ENCODE assay signal across 14 mouse cellular contexts in the genomic region with DNA sequence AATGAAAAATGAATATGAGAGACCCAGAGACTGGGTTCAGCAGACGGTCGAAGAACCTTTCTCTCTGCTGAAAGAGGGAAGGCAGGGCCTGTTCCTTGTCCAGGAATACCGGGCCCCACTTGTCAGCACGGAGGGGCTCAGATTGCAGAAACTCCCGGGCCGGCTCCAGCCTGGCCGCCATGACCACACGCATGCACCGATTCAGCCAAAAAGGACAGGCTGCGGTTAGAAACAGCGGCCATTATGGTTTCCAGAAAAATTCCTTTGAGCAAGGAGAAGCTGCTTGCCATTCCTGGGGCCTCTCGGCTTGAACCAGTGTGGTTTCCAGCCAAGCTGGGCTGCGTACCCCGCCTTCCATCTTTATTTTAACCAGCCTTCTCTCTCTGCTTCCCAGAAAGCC.
DNase-seq lines count a peak whose midpoint lies in the region; ATAC-seq and TF ChIP-seq lines count a peak whose summit lies in the region.
"Had no signal": no experiment of that assay in that cellular context is flagged by ENCODE, and none has a peak within 500 bp of the region (broad histone marks: within the 10 kb centered on the region; RNA-seq: fewer than 3 reads in every experiment).

No protein-coding gene starts in this region.

- no peak for ATAC-seq in forebrain, embryonic 16.5 days
- ATAC-seq in forebrain, embryonic 11.5 days (replicated peaks; ENCODE audit: low FRiP score) = no peak
- peak; percentile 62; the same call in 1 of the 2 replicates for ATAC-seq in intestine, embryonic 14.5 days (replicated peaks; ENCODE audit: low FRiP score, low TSS enrichment, low read depth)
- no peak for ATAC-seq in intestine, postnatal 0 days
- ATAC-seq in stomach, embryonic 14.5 days (ENCODE audit: insufficient number of reproducible peaks, insufficient read depth, low FRiP score, low read depth) = no peak
- no peak for ATAC-seq in kidney, embryonic 14.5 days (ENCODE audit: low FRiP score, low TSS enrichment)

- H3K9ac ChIP-seq in forebrain, embryonic 16.5 days (replicated peaks; ENCODE audit: low read depth, low read length) = no peak overlapping the region
- no peak overlapping the region for H3K9ac ChIP-seq in forebrain, embryonic 11.5 days (ENCODE audit: low read length)
- no peak overlapping the region; the same call in 1 of the 2 replicates for H3K9ac ChIP-seq in intestine, embryonic 14.5 days (ENCODE audit: low read length)
- H3K9ac ChIP-seq in intestine, postnatal 0 days (ENCODE audit: low read depth, low read length) = no peak overlapping the region
- H3K9ac ChIP-seq in stomach, embryonic 14.5 days (replicated peaks; ENCODE audit: low read depth, low read length) = no peak overlapping the region
- H3K9ac ChIP-seq in kidney, embryonic 14.5 days (ENCODE audit: low read depth, low read length) = no peak overlapping the region
- H3K9ac ChIP-seq: lung, embryonic 15.5 days had no signal

- DNase-seq in forebrain, embryonic 11.5 days (ENCODE audit: low spot score) = no peak
- DNase-seq in intestine, embryonic 14.5 days (ENCODE audit: low spot score) = no peak
- peak; percentile 81 for DNase-seq in fibroblast of lung, adult 2 months (ENCODE audit: low read depth)
- DNase-seq in adipocyte (ENCODE audit: low spot score) = no peak
- DNase-seq: adrenal gland, postnatal 10 days; kidney, postnatal 25 days had no signal

- H3K4me2 ChIP-seq in forebrain, embryonic 16.5 days (ENCODE audit: low read length) = no peak overlapping the region
- no peak overlapping the region for H3K4me2 ChIP-seq in forebrain, embryonic 11.5 days (ENCODE audit: low read depth, low read length, severe bottlenecking)
- no peak overlapping the region for H3K4me2 ChIP-seq in intestine, embryonic 14.5 days (ENCODE audit: low read length)
- H3K4me2 ChIP-seq in intestine, postnatal 0 days (replicated peaks; ENCODE audit: low read depth) = no peak overlapping the region
- no peak overlapping the region for H3K4me2 ChIP-seq in stomach, embryonic 14.5 days (replicated peaks; ENCODE audit: low read depth, low read length)
- no peak overlapping the region for H3K4me2 ChIP-seq in kidney, embryonic 14.5 days (replicated peaks; ENCODE audit: low read depth, low read length)
- H3K4me2 ChIP-seq: liver, embryonic 11.5 days; lung, embryonic 15.5 days had no signal

- H3K27me3 ChIP-seq in forebrain, embryonic 16.5 days (replicated peaks; ENCODE audit: control insufficient read depth, insufficient read depth, low read length) = no peaks in the 10 kb centered on the region
- no peaks in the 10 kb centered on the region for H3K27me3 ChIP-seq in forebrain, embryonic 11.5 days (ENCODE audit: control insufficient read depth, insufficient read depth, low read length)
- H3K27me3 ChIP-seq in intestine, embryonic 14.5 days (replicated peaks; ENCODE audit: control insufficient read depth, insufficient read depth, low read length) = no peaks in the 10 kb centered on the region
- no peaks in the 10 kb centered on the region for H3K27me3 ChIP-seq in intestine, postnatal 0 days (replicated peaks; ENCODE audit: control insufficient read depth, insufficient read depth, low read length)
- H3K27me3 ChIP-seq in stomach, embryonic 14.5 days (ENCODE audit: control insufficient read depth, insufficient read depth, low read length) = no peaks in the 10 kb centered on the region
- H3K27me3 ChIP-seq in kidney, embryonic 14.5 days (ENCODE audit: control insufficient read depth, insufficient read depth, low read length) = no peaks in the 10 kb centered on the region
- H3K27me3 ChIP-seq: lung, embryonic 15.5 days had no signal

- H3K36me3 ChIP-seq in forebrain, embryonic 16.5 days (ENCODE audit: control insufficient read depth, insufficient read depth) = no peaks in the 10 kb centered on the region
- no peaks in the 10 kb centered on the region for H3K36me3 ChIP-seq in forebrain, embryonic 11.5 days (ENCODE audit: control insufficient read depth, insufficient read depth, low read length)
- H3K36me3 ChIP-seq in intestine, embryonic 14.5 days (ENCODE audit: control insufficient read depth, insufficient read depth, low read length) = no peaks in the 10 kb centered on the region
- H3K36me3 ChIP-seq in intestine, postnatal 0 days (ENCODE audit: control insufficient read depth, insufficient read depth) = no peaks in the 10 kb centered on the region
- H3K36me3 ChIP-seq in stomach, embryonic 14.5 days (ENCODE audit: control insufficient read depth, insufficient read depth, low read length) = no peaks in the 10 kb centered on the region
- no peaks in the 10 kb centered on the region for H3K36me3 ChIP-seq in kidney, embryonic 14.5 days (ENCODE audit: control insufficient read depth, insufficient read depth, low read length)
- H3K36me3 ChIP-seq: G1E; lung, embryonic 15.5 days had no signal

- H3K27ac ChIP-seq in forebrain, embryonic 16.5 days (ENCODE audit: low read length) = 0 out of 2 replicates have a peak overlapping the region, but pooled peaks have one; percentile 2
- H3K27ac ChIP-seq in forebrain, embryonic 11.5 days (ENCODE audit: low read depth, low read length) = no peak overlapping the region
- H3K27ac ChIP-seq in intestine, embryonic 14.5 days (ENCODE audit: low read depth) = peak overlapping the region; percentile 83
- H3K27ac ChIP-seq in intestine, postnatal 0 days (ENCODE audit: low read depth, low read length) = no peak overlapping the region
- peak overlapping the region; percentile 76; the same call in 1 of the 2 replicates for H3K27ac ChIP-seq in stomach, embryonic 14.5 days (ENCODE audit: low read length)
- no peak overlapping the region for H3K27ac ChIP-seq in kidney, embryonic 14.5 days (ENCODE audit: low read depth, low read length)
- H3K27ac ChIP-seq: lung, embryonic 15.5 days had no signal

- peaks cover 24% of the 10 kb centered on the region for H3K4me1 ChIP-seq in forebrain, embryonic 16.5 days (replicated peaks; ENCODE audit: control insufficient read depth, insufficient read depth, low read length)
- no peaks in the 10 kb centered on the region for H3K4me1 ChIP-seq in forebrain, embryonic 11.5 days (replicated peaks; ENCODE audit: control insufficient read depth, insufficient read depth, low read length)
- peaks cover 14% of the 10 kb centered on the region; the same call in 1 of the 2 replicates for H3K4me1 ChIP-seq in intestine, embryonic 14.5 days (replicated peaks; ENCODE audit: control insufficient read depth, insufficient read depth, low read length)
- no peaks in the 10 kb centered on the region for H3K4me1 ChIP-seq in intestine, postnatal 0 days (replicated peaks; ENCODE audit: control insufficient read depth, insufficient read depth, low read length)
- 0 out of 2 replicates have a peak, but pooled peaks cover 9% of the 10 kb centered on the region for H3K4me1 ChIP-seq in stomach, embryonic 14.5 days (ENCODE audit: control insufficient read depth, insufficient read depth, low read length)
- no peaks in the 10 kb centered on the region for H3K4me1 ChIP-seq in kidney, embryonic 14.5 days (ENCODE audit: control insufficient read depth, insufficient read depth, low read length)
- H3K4me1 ChIP-seq: lung, embryonic 15.5 days; megakaryocyte, embryonic 14.5 days had no signal

- no peaks in the 10 kb centered on the region for H3K9me3 ChIP-seq in forebrain, embryonic 16.5 days (ENCODE audit: control insufficient read depth, low read length)
- H3K9me3 ChIP-seq in forebrain, embryonic 11.5 days (ENCODE audit: control insufficient read depth, low read length) = no peaks in the 10 kb centered on the region
- no peaks in the 10 kb centered on the region; the same call in 1 of the 2 replicates for H3K9me3 ChIP-seq in intestine, embryonic 14.5 days (ENCODE audit: control insufficient read depth, low read length)
- H3K9me3 ChIP-seq in intestine, postnatal 0 days (ENCODE audit: control insufficient read depth) = no peaks in the 10 kb centered on the region
- H3K9me3 ChIP-seq in stomach, embryonic 14.5 days (ENCODE audit: control insufficient read depth, low read depth, low read length) = no peaks in the 10 kb centered on the region
- no peaks in the 10 kb centered on the region for H3K9me3 ChIP-seq in kidney, embryonic 14.5 days (ENCODE audit: control insufficient read depth, low read length)
- H3K9me3 ChIP-seq: G1E; lung, embryonic 15.5 days had no signal

- WGBS in forebrain, embryonic 16.5 days = 91% methylated on average over 14 of the region's 14 CpGs
- 95% methylated on average over 14 of the region's 14 CpGs for WGBS in forebrain, embryonic 11.5 days
- 60% methylated on average over 14 of the region's 14 CpGs for WGBS in intestine, embryonic 14.5 days
- 72% methylated on average over 14 of the region's 14 CpGs for WGBS in intestine, postnatal 0 days
- WGBS in stomach, embryonic 14.5 days = 59% methylated on average over 14 of the region's 14 CpGs
- WGBS in kidney, embryonic 14.5 days = 72% methylated on average over 14 of the region's 14 CpGs

- no peak overlapping the region for H3K4me3 ChIP-seq in forebrain, embryonic 16.5 days (replicated peaks; ENCODE audit: low read length)
- H3K4me3 ChIP-seq in forebrain, embryonic 11.5 days (ENCODE audit: low read depth, low read length) = no peak overlapping the region
- H3K4me3 ChIP-seq in intestine, embryonic 14.5 days (ENCODE audit: low read depth, low read length) = no peak overlapping the region
- no peak overlapping the region for H3K4me3 ChIP-seq in intestine, postnatal 0 days (ENCODE audit: low read depth, low read length)
- no peak overlapping the region for H3K4me3 ChIP-seq in stomach, embryonic 14.5 days (ENCODE audit: low read depth, low read length)
- H3K4me3 ChIP-seq in kidney, embryonic 14.5 days (ENCODE audit: low read length) = no peak overlapping the region
- H3K4me3 ChIP-seq: lung, embryonic 15.5 days; megakaryocyte, embryonic 14.5 days had no signal

- TF ChIP-seq CTCF in intestine, postnatal 0 days (IDR thresholded peaks at IDR 0.05; ENCODE audit: low read depth) = no peak

Comparison
In these comparisons a context has a peak if more than half of its experiments do, and no peak if none do; other contexts are left out.
1. H3K27ac ChIP-seq: peak in forebrain, embryonic 16.5 days (single experiment), intestine, embryonic 14.5 days (single experiment) and stomach, embryonic 14.5 days (single experiment); none in forebrain, embryonic 11.5 days (single experiment), intestine, postnatal 0 days (single experiment) and kidney, embryonic 14.5 days (single experiment).